Mouse (Mus musculus): ENCODE measurements around the gene Gm10382. TPM values are rescaled to one million over a fixed set of nuclear protein-coding genes. Genes with fewer than 3 reads are reported as not detected.
A peak's percentile ranks its signal among the peaks of the same experiment; 100 is the strongest.

Gm10382 gene
- polyA plus RNA-seq (2017; shearing (Covaris generic)) = 1 to 10 TPM in 1 of 2 experiments, under 1 TPM in 1; 0.70 to 1.0 TPM

GRCm38 (mm10) chr5:125389131-125389578 lies at the start of gene Gm10382:
Gene Gm10382, plus strand, starts transcription at chr5:125389322.
- ATAC-seq = peak; percentile 57

GRCm38 (mm10) chr5:125339851-125340531 lies 49.1 kb upstream of the Gm10382 start:
- ATAC-seq = peak; percentile 21

GRCm38 (mm10) chr5:125340547-125341262 lies 48.4 kb upstream of the Gm10382 start, which contains the start of gene Scarb1:
Gene Scarb1, minus strand, starts transcription at chr5:125341094.
- ATAC-seq = peak; percentile 81

GRCm38 (mm10) chr5:125341459-125342090 lies 47.5 kb upstream of the Gm10382 start:
- ATAC-seq = no peak

GRCm38 (mm10) chr5:125344296-125344695 lies 44.8 kb upstream of the Gm10382 start:
- ATAC-seq = no peak

GRCm38 (mm10) chr5:125348067-125348466 lies 41.1 kb upstream of the Gm10382 start:
- ATAC-seq = no peak

- no peak for ATAC-seq
Measured at GRCm38 (mm10) chr5:125348487-125348886, 40.6 kb upstream of the Gm10382 start.

GRCm38 (mm10) chr5:125349391-125349790 lies 39.7 kb upstream of the Gm10382 start:
- ATAC-seq = no peak

- no peak for ATAC-seq
Measured at GRCm38 (mm10) chr5:125351057-125351456, 38.1 kb upstream of the Gm10382 start.

GRCm38 (mm10) chr5:125351939-125352338 lies 37.2 kb upstream of the Gm10382 start:
- ATAC-seq = no peak

GRCm38 (mm10) chr5:125352781-125353294 lies 36.3 kb upstream of the Gm10382 start:
- no peak for ATAC-seq

GRCm38 (mm10) chr5:125354885-125355492 lies 34.1 kb upstream of the Gm10382 start:
- no peak for ATAC-seq

- no peak for ATAC-seq
Measured at GRCm38 (mm10) chr5:125355650-125356049, 33.5 kb upstream of the Gm10382 start.

- ATAC-seq = no peak
Measured at GRCm38 (mm10) chr5:125357543-125358269, 31.4 kb upstream of the Gm10382 start.

- ATAC-seq = no peak
Measured at GRCm38 (mm10) chr5:125358270-125358608, 30.9 kb upstream of the Gm10382 start.

- no peak for ATAC-seq
Measured at GRCm38 (mm10) chr5:125360566-125360965, 28.6 kb upstream of the Gm10382 start.

- ATAC-seq = no peak
Measured at GRCm38 (mm10) chr5:125360981-125361510, 28.1 kb upstream of the Gm10382 start.

GRCm38 (mm10) chr5:125363894-125364293 lies 25.2 kb upstream of the Gm10382 start:
- no peak for ATAC-seq

GRCm38 (mm10) chr5:125364851-125365429 lies 24.2 kb upstream of the Gm10382 start:
- no peak for ATAC-seq

GRCm38 (mm10) chr5:125368156-125368555 lies 21.0 kb upstream of the Gm10382 start:
- no peak for ATAC-seq

GRCm38 (mm10) chr5:125368568-125368967 lies 20.6 kb upstream of the Gm10382 start:
- peak; percentile 79 for ATAC-seq
